Mouse (Mus musculus) forebrain, embryonic 14.5 days (tissue): ENCODE measurements around the gene Spsb4. TPM values are rescaled to one million over a fixed set of nuclear protein-coding genes. Genes with fewer than 3 reads are reported as not detected.
A peak's percentile ranks its signal among the peaks of the same experiment; 100 is the strongest.

Experiments used
- ATAC-seq: fragments of 200-750 bp; cut with Nextera tagmentation; 2 replicates; pipeline ENCODE4 v1.8.0; 2017; ENCODE audit warnings: mild to moderate bottlenecking, moderate library complexity
- DNase-seq: peaks from one replicate; pipeline ENCODE4 v3.0.0-alpha.2; 2015; ENCODE audit warnings: low spot score
- H3K27ac ChIP-seq: fragments of 300-500 bp; sonication (generic); 2 replicates; pipeline ENCODE4 v1.5.1; 2014; ENCODE audit warnings: low read depth, mild to moderate bottlenecking, control low read depth, low read length, moderate library complexity
- H3K27me3 ChIP-seq: fragments of 300-500 bp; sonication (generic); replicated peaks from 2 replicates; pipeline ENCODE4 v1.6.1; 2014; ENCODE audit warnings: low read length, control low read depth, mixed read lengths; ENCODE audit not compliant: control insufficient read depth, insufficient read depth
- H3K36me3 ChIP-seq: fragments of 300-500 bp; sonication (generic); 2 replicates; pipeline ENCODE4 v1.6.1; 2014; ENCODE audit warnings: low read length, control low read depth; ENCODE audit not compliant: control insufficient read depth, insufficient read depth
- H3K4me1 ChIP-seq: fragments of 300-500 bp; sonication (generic); 2 replicates; pipeline ENCODE4 v1.6.1; 2014; ENCODE audit warnings: antibody characterized with exemption, low read length, control low read depth; ENCODE audit not compliant: control insufficient read depth, insufficient read depth
- H3K4me2 ChIP-seq: fragments of 300-500 bp; sonication (generic); 2 replicates; pipeline ENCODE4 v1.6.1; 2014; ENCODE audit warnings: mild to moderate bottlenecking, control low read depth, low read length
- H3K4me3 ChIP-seq: fragments of 300-500 bp; sonication (generic); 2 replicates; pipeline ENCODE4 v1.5.1; 2014; ENCODE audit warnings: low read depth, low read length, control low read depth
- H3K9ac ChIP-seq: fragments of 300-500 bp; sonication (generic); 2 replicates; pipeline ENCODE4 v1.6.1; 2014; ENCODE audit warnings: mild to moderate bottlenecking, low read length, control low read depth, moderate library complexity
- H3K9me3 ChIP-seq: fragments of 300-500 bp; sonication (generic); replicated peaks from 2 replicates; pipeline ENCODE4 v1.6.1; 2016; ENCODE audit warnings: low read length, control low read depth, mixed read lengths; ENCODE audit not compliant: control insufficient read depth
- WGBS: fragments of 180-500 bp; shearing (Covaris S2); extraction: QIAGEN DNeasy Blood & Tissue Kit; methylation state at CpG from one replicate; pipeline ENCODE4 v1.1.7; 2014; 5-methylcytosine and 5-hydroxymethylcytosine counted together
- polyA plus RNA-seq: library from polyadenylated mRNA; unstranded; fragments of >200 nt; fragmentation: Nextera tagmentation; extraction: Ambion mirVana; gene quantifications from 2 replicates; pipeline ENCODE4 v1.2.1, GENCODE M21; 2014

Gene Spsb4
- polyA plus RNA-seq, 1 experiment from 2014 or later: 20.8 TPM

- ATAC-seq (no peak), DNase-seq (no peak)
- Histone ChIP-seq H3K36me3 (no peaks in the 10 kb centered on the region), H3K9ac (no peak overlapping the region), H3K27ac (no peak overlapping the region), H3K9me3 (no peaks in the 10 kb centered on the region), H3K4me1 (peaks cover 8% of the 10 kb centered on the region), H3K4me3 (no peak overlapping the region), H3K4me2 (no peak overlapping the region), H3K27me3 (no peaks in the 10 kb centered on the region)
- 64% methylated on average over 8 of the region's 8 CpGs for WGBS
These were observed 55.9 kb downstream of the Spsb4 start for GRCm38 (mm10) chr9:96962714-96963113.

DNA sequence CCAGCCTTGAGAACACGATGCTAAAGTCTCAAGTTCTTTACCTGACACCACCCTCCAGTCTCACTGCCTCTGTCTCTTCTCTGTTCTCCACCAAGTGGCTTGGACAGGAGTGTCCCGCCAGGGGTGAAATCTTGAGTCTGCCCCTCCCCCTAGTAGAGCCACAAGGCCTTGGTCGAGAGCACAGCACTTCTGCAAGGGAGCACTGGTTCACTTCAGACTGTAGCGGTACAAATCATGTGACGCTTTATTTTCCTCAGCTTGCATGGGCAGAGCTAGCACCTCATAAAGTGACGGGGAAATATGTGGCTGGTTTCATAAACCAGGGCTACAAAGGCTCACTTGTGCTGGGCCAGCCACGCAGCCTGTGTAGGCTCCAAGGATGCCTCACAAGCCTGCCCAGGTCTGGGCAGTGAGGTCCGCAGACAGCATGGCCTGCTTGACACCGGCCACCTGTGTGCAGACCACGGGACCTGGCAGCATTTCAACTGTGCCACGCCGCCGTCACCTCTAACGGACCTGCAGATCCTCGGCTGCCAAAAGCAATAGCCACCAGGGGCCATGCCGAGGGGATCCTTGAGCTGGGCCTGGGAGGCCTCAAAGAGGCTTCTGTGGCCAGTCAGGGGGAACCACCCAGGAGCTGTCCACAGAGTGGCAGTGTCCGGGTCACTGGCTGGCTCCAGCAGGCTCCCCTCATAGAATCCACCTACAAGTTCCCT lies 56.5 kb downstream of the Spsb4 start:
- no peaks in the 10 kb centered on the region for H3K36me3 ChIP-seq
- no peak overlapping the region for H3K4me2 ChIP-seq
- no peaks in the 10 kb centered on the region for H3K9me3 ChIP-seq
- no peaks in the 10 kb centered on the region for H3K27me3 ChIP-seq
- no peak overlapping the region for H3K27ac ChIP-seq
- 66% methylated on average over 17 of the region's 17 CpGs for WGBS
- ATAC-seq (no peak), DNase-seq (no peak)
- H3K4me3 ChIP-seq: no peak overlapping the region
- peaks cover 13% of the 10 kb centered on the region for H3K4me1 ChIP-seq
- no peak overlapping the region for H3K9ac ChIP-seq

- Histone ChIP-seq H3K27me3 (no peaks in the 10 kb centered on the region), H3K36me3 (no peaks in the 10 kb centered on the region), H3K27ac (no peak overlapping the region), H3K4me3 (no peak overlapping the region), H3K9me3 (no peaks in the 10 kb centered on the region), H3K4me2 (no peak overlapping the region), H3K4me1 (peaks cover 21% of the 10 kb centered on the region), H3K9ac (no peak overlapping the region)
- 57% methylated on average over 7 of the region's 7 CpGs for WGBS
- peak; percentile 75 for DNase-seq
- ATAC-seq: peak; percentile 49; the same call in 1 of the 2 replicates
These were observed 57.6 kb downstream of the Spsb4 start for GRCm38 (mm10) chr9:96961006-96961405.

GRCm38 (mm10) chr9:96960241-96960640 lies 58.4 kb downstream of the Spsb4 start:
- 82% methylated on average over 4 of the region's 4 CpGs for WGBS
- Histone ChIP-seq H3K9me3 (no peaks in the 10 kb centered on the region), H3K4me3 (no peak overlapping the region), H3K36me3 (no peaks in the 10 kb centered on the region), H3K27ac (no peak overlapping the region), H3K27me3 (no peaks in the 10 kb centered on the region), H3K9ac (no peak overlapping the region), H3K4me1 (peaks cover 21% of the 10 kb centered on the region), H3K4me2 (no peak overlapping the region)
- DNase-seq (no peak), ATAC-seq (no peak)

DNA sequence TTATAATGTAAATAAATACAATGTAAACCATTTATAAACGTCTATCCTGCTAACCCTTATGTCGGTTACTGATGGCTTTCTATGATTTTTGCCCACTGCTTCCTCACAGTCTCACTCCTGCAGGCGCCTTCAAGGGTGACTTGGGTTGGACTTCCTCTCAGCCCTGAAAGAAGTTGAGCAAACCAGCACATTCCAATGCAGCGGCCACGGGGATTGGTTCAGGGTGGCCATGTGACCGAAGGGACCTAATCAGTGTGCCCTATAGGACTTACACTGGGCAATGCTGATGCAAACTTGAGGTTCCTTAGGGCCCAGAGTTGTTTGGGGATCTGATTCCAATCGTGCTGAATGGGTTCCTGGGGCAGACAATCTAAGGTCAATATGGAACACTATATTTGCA lies 59.2 kb downstream of the Spsb4 start:
- H3K4me2 ChIP-seq: no peak overlapping the region
- no peaks in the 10 kb centered on the region for H3K27me3 ChIP-seq
- no peaks in the 10 kb centered on the region for H3K36me3 ChIP-seq
- no peak overlapping the region for H3K4me3 ChIP-seq
- H3K9ac ChIP-seq: no peak overlapping the region
- WGBS: 90% methylated on average over 7 of the region's 7 CpGs
- H3K4me1 ChIP-seq: peaks cover 21% of the 10 kb centered on the region
- ATAC-seq: no peak
- no peak overlapping the region for H3K27ac ChIP-seq
- H3K9me3 ChIP-seq: no peaks in the 10 kb centered on the region
- no peak for DNase-seq

DNA sequence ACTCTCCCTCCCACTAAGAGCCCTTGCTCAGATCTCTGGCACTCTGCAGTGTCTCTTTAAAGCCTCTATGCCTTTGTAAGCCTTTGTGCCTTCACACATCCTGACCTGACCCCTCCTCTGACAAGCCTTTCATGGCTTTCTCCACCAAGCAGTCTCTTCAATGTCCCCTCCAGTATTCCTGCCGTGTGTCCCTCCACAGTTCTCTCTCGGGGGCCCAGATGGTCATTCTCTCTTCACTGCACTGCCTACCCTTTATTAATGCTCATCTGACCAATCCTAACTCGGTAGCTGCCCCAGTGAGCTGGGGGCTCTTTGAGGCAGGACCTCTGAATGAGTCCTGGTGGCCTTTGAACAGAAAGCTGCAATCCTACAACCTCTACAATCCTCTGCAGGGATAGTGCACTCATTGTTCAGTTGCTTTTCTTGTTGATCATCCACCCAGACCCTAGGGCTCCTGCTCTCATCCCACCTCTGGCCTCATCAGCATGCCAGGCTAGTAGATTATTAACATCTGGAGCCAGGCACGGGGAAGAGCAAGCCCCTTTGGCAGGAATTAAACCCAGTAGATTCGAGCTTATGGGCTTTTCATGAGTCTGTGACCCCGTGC lies 60.5 kb downstream of the Spsb4 start:
- DNase-seq (no peak), ATAC-seq (no peak)
- Histone ChIP-seq H3K4me3 (no peak overlapping the region), H3K9ac (no peak overlapping the region), H3K27me3 (no peaks in the 10 kb centered on the region), H3K4me2 (no peak overlapping the region), H3K36me3 (no peaks in the 10 kb centered on the region), H3K4me1 (peaks cover 25% of the 10 kb centered on the region), H3K27ac (peak overlapping the region; percentile 1; the same call in 1 of the 2 replicates), H3K9me3 (no peaks in the 10 kb centered on the region)
- WGBS: 4% methylated on average over 6 of the region's 6 CpGs

DNA sequence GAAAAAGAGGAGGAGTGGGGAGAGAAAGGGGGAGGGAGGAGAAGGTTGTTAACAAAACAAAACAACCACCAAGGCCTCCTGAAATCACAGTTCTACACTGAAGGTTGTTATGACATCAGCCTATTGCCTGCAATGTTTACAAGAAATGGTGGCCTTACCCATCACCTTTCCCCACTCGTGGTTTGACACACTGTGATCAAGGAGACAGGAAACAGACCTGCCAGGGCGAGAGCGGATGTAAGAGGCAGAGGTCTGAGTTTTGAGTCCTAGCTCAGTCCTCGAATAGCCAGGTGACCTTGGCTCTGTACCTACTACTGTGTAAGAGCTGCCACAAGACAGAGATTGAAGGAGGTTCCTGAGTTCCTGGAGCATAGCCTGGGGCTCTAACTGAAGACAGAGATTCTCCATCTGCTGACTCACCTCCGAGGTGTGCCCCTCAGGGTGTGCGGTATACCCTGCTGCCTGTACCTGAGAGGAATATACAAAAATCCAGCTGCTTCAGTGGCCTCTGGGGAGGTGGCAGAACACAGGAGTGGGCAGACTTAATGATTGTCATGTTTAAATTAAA lies 61.3 kb downstream of the Spsb4 start:
- Histone ChIP-seq H3K4me1 (peaks cover 25% of the 10 kb centered on the region), H3K9ac (no peak overlapping the region), H3K9me3 (no peaks in the 10 kb centered on the region), H3K27ac (0 out of 2 replicates have a peak overlapping the region, but pooled peaks have one; percentile 10), H3K4me2 (no peak overlapping the region), H3K4me3 (no peak overlapping the region), H3K27me3 (no peaks in the 10 kb centered on the region), H3K36me3 (no peaks in the 10 kb centered on the region)
- DNase-seq (no peak), ATAC-seq (no peak)
- WGBS: 56% methylated on average over 6 of the region's 6 CpGs

- Histone ChIP-seq H3K4me1 (peaks cover 25% of the 10 kb centered on the region), H3K27ac (0 out of 2 replicates have a peak overlapping the region, but pooled peaks have one; percentile 10), H3K27me3 (no peaks in the 10 kb centered on the region), H3K4me3 (no peak overlapping the region), H3K36me3 (no peaks in the 10 kb centered on the region), H3K9me3 (no peaks in the 10 kb centered on the region), H3K9ac (no peak overlapping the region), H3K4me2 (no peak overlapping the region)
- ATAC-seq (peak; percentile 65), DNase-seq (peak; percentile 52)
- 25% methylated on average over 6 of the region's 6 CpGs for WGBS
These were observed 61.9 kb downstream of the Spsb4 start for GRCm38 (mm10) chr9:96956646-96957297.
